Mouse (Mus musculus): ENCODE measurements around the gene Ltb4r1. TPM values are rescaled to one million over a fixed set of nuclear protein-coding genes. Genes with fewer than 3 reads are reported as not detected.

Ltb4r1 gene
- polyA plus RNA-seq, 1 experiment, result 0.75 TPM

- WGBS, result 3% methylated on average over 77 of the region's 77 CpGs
- Histone ChIP-seq H3K4me3 (ENCODE audit: insufficient read depth, low read depth, low read length) (peak overlapping the region; percentile 81), H3K36me3 (ENCODE audit: control insufficient read depth, insufficient read depth, low read length) (no peaks in the 10 kb centered on the region), H3K27me3 (replicated peaks; ENCODE audit: control insufficient read depth, insufficient read depth, low read length) (no peaks in the 10 kb centered on the region), H3K27ac (ENCODE audit: insufficient read depth, low read depth, low read length) (peak overlapping the region; percentile 17; the same call in 1 of the 2 replicates), H3K4me1 (ENCODE audit: control insufficient read depth, insufficient read depth, low read length) (peaks cover 11% of the 10 kb centered on the region; the same call in 1 of the 2 replicates)
- peak; percentile 51 for DNase-seq
- TF ChIP-seq POLR2A (IDR thresholded peaks at IDR 0.05; ENCODE audit: low read depth, low read length) (no peak), CTCF (conservative IDR thresholded peaks at IDR 0.05; ENCODE audit: insufficient read depth, insufficient read length, low read depth, low read length) (no peak)
Measured at GRCm38 (mm10) chr14:55762001-55762821, 3.6 kb upstream of the Ltb4r1 start.

- TF ChIP-seq CTCF (conservative IDR thresholded peaks at IDR 0.05; ENCODE audit: insufficient read depth, insufficient read length, low read depth, low read length) (no peak), POLR2A (IDR thresholded peaks at IDR 0.05; ENCODE audit: low read depth, low read length) (no peak)
- Histone ChIP-seq H3K27me3 (replicated peaks; ENCODE audit: control insufficient read depth, insufficient read depth, low read length) (no peaks in the 10 kb centered on the region), H3K27ac (ENCODE audit: insufficient read depth, low read depth, low read length) (peak overlapping the region; percentile 27; the same call in 1 of the 2 replicates), H3K36me3 (ENCODE audit: control insufficient read depth, insufficient read depth, low read length) (no peaks in the 10 kb centered on the region), H3K4me3 (ENCODE audit: insufficient read depth, low read depth, low read length) (no peak overlapping the region), H3K4me1 (ENCODE audit: control insufficient read depth, insufficient read depth, low read length) (peaks cover 11% of the 10 kb centered on the region; the same call in 1 of the 2 replicates)
- 44% methylated on average over 7 of the region's 7 CpGs for WGBS
- no peak for DNase-seq
Measured at GRCm38 (mm10) chr14:55763166-55763565, 2.6 kb upstream of the Ltb4r1 start.

GRCm38 (mm10) chr14:55767519-55768414, 2.0 kb downstream of the Ltb4r1 start:
- peak; percentile 84 for DNase-seq
- WGBS, result 9% methylated on average over 52 of the region's 52 CpGs
- peak overlapping the region; percentile 33; the same call in 1 of the 2 replicates for H3K4me3 ChIP-seq (ENCODE audit: insufficient read depth, low read depth, low read length)
- no peaks in the 10 kb centered on the region for H3K4me1 ChIP-seq (ENCODE audit: control insufficient read depth, insufficient read depth, low read length)
- no peaks in the 10 kb centered on the region for H3K27me3 ChIP-seq (replicated peaks; ENCODE audit: control insufficient read depth, insufficient read depth, low read length)
- no peaks in the 10 kb centered on the region for H3K36me3 ChIP-seq (ENCODE audit: control insufficient read depth, insufficient read depth, low read length)
- TF ChIP-seq POLR2A (IDR thresholded peaks at IDR 0.05; ENCODE audit: low read depth, low read length), result no peak
- TF ChIP-seq CTCF (conservative IDR thresholded peaks at IDR 0.05; ENCODE audit: insufficient read depth, insufficient read length, low read depth, low read length), result peak; percentile 58
- H3K27ac ChIP-seq (ENCODE audit: insufficient read depth, low read depth, low read length), result no peak overlapping the region

GRCm38 (mm10) chr14:55768555-55768954, 2.8 kb downstream of the Ltb4r1 start:
- Histone ChIP-seq H3K36me3 (ENCODE audit: control insufficient read depth, insufficient read depth, low read length) (no peaks in the 10 kb centered on the region), H3K4me1 (ENCODE audit: control insufficient read depth, insufficient read depth, low read length) (no peaks in the 10 kb centered on the region), H3K27me3 (replicated peaks; ENCODE audit: control insufficient read depth, insufficient read depth, low read length) (no peaks in the 10 kb centered on the region), H3K27ac (ENCODE audit: insufficient read depth, low read depth, low read length) (no peak overlapping the region), H3K4me3 (ENCODE audit: insufficient read depth, low read depth, low read length) (no peak overlapping the region)
- DNase-seq, result no peak
- no peak for TF ChIP-seq CTCF (conservative IDR thresholded peaks at IDR 0.05; ENCODE audit: insufficient read depth, insufficient read length, low read depth, low read length)
- TF ChIP-seq POLR2A (IDR thresholded peaks at IDR 0.05; ENCODE audit: low read depth, low read length), result no peak
- 94% methylated on average over 6 of the region's 6 CpGs for whole genome bisulfite sequencing

GRCm38 (mm10) chr14:55769087-55769703, 3.4 kb downstream of the Ltb4r1 start:
- Histone ChIP-seq H3K36me3 (ENCODE audit: control insufficient read depth, insufficient read depth, low read length) (no peaks in the 10 kb centered on the region), H3K27ac (ENCODE audit: insufficient read depth, low read depth, low read length) (no peak overlapping the region), H3K4me1 (ENCODE audit: control insufficient read depth, insufficient read depth, low read length) (no peaks in the 10 kb centered on the region), H3K27me3 (replicated peaks; ENCODE audit: control insufficient read depth, insufficient read depth, low read length) (no peaks in the 10 kb centered on the region), H3K4me3 (ENCODE audit: insufficient read depth, low read depth, low read length) (no peak overlapping the region)
- WGBS, result 88% methylated on average over 16 of the region's 16 CpGs
- no peak for TF ChIP-seq CTCF (conservative IDR thresholded peaks at IDR 0.05; ENCODE audit: insufficient read depth, insufficient read length, low read depth, low read length)
- TF ChIP-seq POLR2A (IDR thresholded peaks at IDR 0.05; ENCODE audit: low read depth, low read length), result no peak
- no peak for DNase-seq

- DNase-seq, result no peak
- Histone ChIP-seq H3K27ac (ENCODE audit: insufficient read depth, low read depth, low read length) (no peak overlapping the region), H3K27me3 (replicated peaks; ENCODE audit: control insufficient read depth, insufficient read depth, low read length) (no peaks in the 10 kb centered on the region), H3K4me3 (ENCODE audit: insufficient read depth, low read depth, low read length) (no peak overlapping the region), H3K36me3 (ENCODE audit: control insufficient read depth, insufficient read depth, low read length) (no peaks in the 10 kb centered on the region), H3K4me1 (ENCODE audit: control insufficient read depth, insufficient read depth, low read length) (no peaks in the 10 kb centered on the region)
- no peak for TF ChIP-seq POLR2A (IDR thresholded peaks at IDR 0.05; ENCODE audit: low read depth, low read length)
- no peak for TF ChIP-seq CTCF (conservative IDR thresholded peaks at IDR 0.05; ENCODE audit: insufficient read depth, insufficient read length, low read depth, low read length)
- WGBS, result 76% methylated on average over 7 of the region's 7 CpGs
Measured at GRCm38 (mm10) chr14:55776711-55777110, 10.9 kb downstream of the Ltb4r1 start.
